Mouse (Mus musculus) G1E (cell line): ENCODE measurements around the gene Rin3.

Experiments used
- CTCF ChIP-seq: IDR thresholded peaks from 2 replicates; pipeline ENCODE4 v1.5.1; 2012; ENCODE audit warnings: low read depth, low read length, inconsistent platforms, mixed read lengths
- GATA1 ChIP-seq: IDR thresholded peaks from 2 replicates; pipeline ENCODE4 v1.6.1; 2012; ENCODE audit warnings: borderline replicate concordance, low read length, inconsistent platforms, mixed read lengths
- POLR2AphosphoS5 ChIP-seq: IDR thresholded peaks from 2 replicates; pipeline ENCODE4 v1.6.1; 2012; ENCODE audit warnings: low read depth, low read length, inconsistent platforms; ENCODE audit not compliant: insufficient replicate concordance
- TAL1 ChIP-seq: conservative IDR thresholded peaks from 2 replicates; pipeline ENCODE4 v1.6.1; 2012; ENCODE audit warnings: low read depth, low read length, inconsistent platforms, mixed read lengths

GRCm38 (mm10) chr12:102321064-102321728, 38.3 kb downstream of the Rin3 start:
- TF ChIP-seq CTCF (no peak), TAL1 (no peak), POLR2AphosphoS5 (no peak), GATA1 (no peak)
